Mouse (Mus musculus) thymus, postnatal 36 days (tissue): ENCODE results near the gene Acp6.

ENCODE experiments used
- DNase-seq, 2 experiments: peaks; one replicate each; pipeline ENCODE4 v3.0.0; 2022; ENCODE audit warnings: mixed read lengths in 2 of 2

The Acp6 gene

GRCm38 (mm10) chr3:97199261-97199660 lies 40.7 kb downstream of the Acp6 start:
- DNase-seq, result no peak

- peak; percentile 52 to 55 for DNase-seq
Measured at GRCm38 (mm10) chr3:97201943-97202342, 43.4 kb downstream of the Acp6 start.

GRCm38 (mm10) chr3:97203880-97204279 lies 45.3 kb downstream of the Acp6 start:
- DNase-seq, result peak; percentile 27 to 50

- no peak for DNase-seq
Measured at GRCm38 (mm10) chr3:97206521-97206920, 47.9 kb downstream of the Acp6 start.

- no peak for DNase-seq
Measured at GRCm38 (mm10) chr3:97209351-97209750, 50.8 kb downstream of the Acp6 start.

GRCm38 (mm10) chr3:97211177-97211576 lies 52.6 kb downstream of the Acp6 start:
- DNase-seq, result no peak

- no peak for DNase-seq
Measured at GRCm38 (mm10) chr3:97213871-97214270, 55.3 kb downstream of the Acp6 start.

GRCm38 (mm10) chr3:97214439-97214838 lies 55.9 kb downstream of the Acp6 start:
- DNase-seq, result no peak

- no peak for DNase-seq
Measured at GRCm38 (mm10) chr3:97215526-97215925, 56.9 kb downstream of the Acp6 start.

- no peak for DNase-seq
Measured at GRCm38 (mm10) chr3:97223261-97223660, 64.7 kb downstream of the Acp6 start.

GRCm38 (mm10) chr3:97225231-97225630 lies 66.7 kb downstream of the Acp6 start:
- no peak for DNase-seq

- no peak for DNase-seq
Measured at GRCm38 (mm10) chr3:97226719-97227118, 68.1 kb downstream of the Acp6 start.
